Mouse (Mus musculus): ENCODE data around the gene 2210408I21Rik.

Gene 2210408I21Rik

GRCm38 (mm10) chr13:77134931-77135620, at the start of gene 2210408I21Rik, which contains the start of gene Slf1:
Gene 2210408I21Rik, plus strand, starts transcription at chr13:77135540.
Gene Slf1, minus strand, starts transcription at chr13:77135473.
- ATAC-seq (ENCODE audit: low TSS enrichment), result peak; percentile 99

- ATAC-seq (ENCODE audit: low TSS enrichment), result peak; percentile 85
These were observed 42.5 kb upstream of the 2210408I21Rik start for GRCm38 (mm10) chr13:77092876-77093275.

- ATAC-seq (ENCODE audit: low TSS enrichment), result no peak
These were observed 27.6 kb upstream of the 2210408I21Rik start for GRCm38 (mm10) chr13:77107734-77108133.

GRCm38 (mm10) chr13:77118695-77119094, 16.6 kb upstream of the 2210408I21Rik start:
- ATAC-seq (ENCODE audit: low TSS enrichment), result no peak

GRCm38 (mm10) chr13:77125159-77125558, 10.2 kb upstream of the 2210408I21Rik start:
- ATAC-seq (ENCODE audit: low TSS enrichment), result no peak

GRCm38 (mm10) chr13:77128240-77128639, 7.1 kb upstream of the 2210408I21Rik start:
- no peak for ATAC-seq (ENCODE audit: low TSS enrichment)

GRCm38 (mm10) chr13:77131132-77131531, 4.2 kb upstream of the 2210408I21Rik start:
- ATAC-seq (ENCODE audit: low TSS enrichment), result no peak

- peak; percentile 83 for ATAC-seq (ENCODE audit: low TSS enrichment)
These were observed 261 bp downstream of the 2210408I21Rik start for GRCm38 (mm10) chr13:77135621-77135981.

- no peak for ATAC-seq (ENCODE audit: low TSS enrichment)
These were observed 5.5 kb downstream of the 2210408I21Rik start for GRCm38 (mm10) chr13:77140890-77141289.

GRCm38 (mm10) chr13:77177931-77178330, 42.6 kb downstream of the 2210408I21Rik start:
- no peak for ATAC-seq (ENCODE audit: low TSS enrichment)

- no peak for ATAC-seq (ENCODE audit: low TSS enrichment)
These were observed 55.3 kb downstream of the 2210408I21Rik start for GRCm38 (mm10) chr13:77190606-77191005.

GRCm38 (mm10) chr13:77192201-77192600, 56.9 kb downstream of the 2210408I21Rik start:
- ATAC-seq (ENCODE audit: low TSS enrichment), result no peak

- no peak for ATAC-seq (ENCODE audit: low TSS enrichment)
These were observed 73.6 kb downstream of the 2210408I21Rik start for GRCm38 (mm10) chr13:77208764-77209418.

- ATAC-seq (ENCODE audit: low TSS enrichment), result no peak
These were observed 77.9 kb downstream of the 2210408I21Rik start for GRCm38 (mm10) chr13:77213196-77213595.

- ATAC-seq (ENCODE audit: low TSS enrichment), result no peak; the same call in 1 of the 2 replicates
These were observed 80.1 kb downstream of the 2210408I21Rik start for GRCm38 (mm10) chr13:77215460-77215859.

- ATAC-seq (ENCODE audit: low TSS enrichment), result no peak
These were observed 82.4 kb downstream of the 2210408I21Rik start for GRCm38 (mm10) chr13:77217672-77218280.

- ATAC-seq (ENCODE audit: low TSS enrichment), result no peak
These were observed 85.7 kb downstream of the 2210408I21Rik start for GRCm38 (mm10) chr13:77221072-77221471.

GRCm38 (mm10) chr13:77256541-77256940, 121.2 kb downstream of the 2210408I21Rik start:
- ATAC-seq (ENCODE audit: low TSS enrichment), result no peak

GRCm38 (mm10) chr13:77262715-77263338, 127.5 kb downstream of the 2210408I21Rik start:
- 0 out of 2 replicates have a peak, but pooled peaks have one; percentile 6 for ATAC-seq (ENCODE audit: low TSS enrichment)

- no peak for ATAC-seq (ENCODE audit: low TSS enrichment)
These were observed 128.2 kb downstream of the 2210408I21Rik start for GRCm38 (mm10) chr13:77263400-77264179.

- ATAC-seq (ENCODE audit: low TSS enrichment), result no peak
These were observed 129.1 kb downstream of the 2210408I21Rik start for GRCm38 (mm10) chr13:77264481-77264880.

All from frontal cortex, adult (tissue).